Mouse (Mus musculus) spleen, postnatal 36 days (tissue): Measurements from ENCODE around the gene Ufd1.

Source experiments
- DNase-seq, 2 experiments: peaks; one replicate each; pipeline ENCODE4 v3.0.0; 2022; ENCODE audit warnings: low spot score in 2 of 2, mixed read lengths in 1 of 2

The Ufd1 gene

GRCm38 (mm10) chr16:18811468-18812384 lies at the start of gene Ufd1, which contains the start of gene Cdc45:
Gene Ufd1, plus strand, starts transcription at chr16:18811779.
Gene Cdc45, minus strand, starts transcription at chr16:18811987.
- peak; percentile 90 to 94 for DNase-seq

- no peak for DNase-seq
Measured at GRCm38 (mm10) chr16:18762960-18763359, 48.6 kb upstream of the Ufd1 start.

- DNase-seq: no peak
Measured at GRCm38 (mm10) chr16:18766390-18766789, 45.2 kb upstream of the Ufd1 start.

- DNase-seq: no peak
Measured at GRCm38 (mm10) chr16:18769501-18769900, 42.1 kb upstream of the Ufd1 start.

- no peak for DNase-seq
Measured at GRCm38 (mm10) chr16:18773936-18774335, 37.6 kb upstream of the Ufd1 start.

- no peak for DNase-seq
Measured at GRCm38 (mm10) chr16:18775621-18776555, 35.7 kb upstream of the Ufd1 start.

- peak; percentile 9 to 21 for DNase-seq
Measured at GRCm38 (mm10) chr16:18776556-18777100, 35.0 kb upstream of the Ufd1 start, which contains the start of gene Cldn5. Gene Cldn5, plus strand, starts transcription at chr16:18776847.

GRCm38 (mm10) chr16:18777101-18778080 lies 34.2 kb upstream of the Ufd1 start:
- no peak for DNase-seq

- no peak for DNase-seq
Measured at GRCm38 (mm10) chr16:18778461-18778860, 33.1 kb upstream of the Ufd1 start.

GRCm38 (mm10) chr16:18781810-18782209 lies 29.8 kb upstream of the Ufd1 start:
- DNase-seq: no peak

GRCm38 (mm10) chr16:18785025-18785424 lies 26.6 kb upstream of the Ufd1 start:
- DNase-seq: no peak

GRCm38 (mm10) chr16:18785485-18785884 lies 26.1 kb upstream of the Ufd1 start:
- DNase-seq: no peak

GRCm38 (mm10) chr16:18786652-18787051 lies 24.9 kb upstream of the Ufd1 start:
- DNase-seq: no peak

GRCm38 (mm10) chr16:18788627-18789406 lies 22.8 kb upstream of the Ufd1 start:
- DNase-seq: no peak

GRCm38 (mm10) chr16:18795223-18795899 lies 16.2 kb upstream of the Ufd1 start:
- no peak for DNase-seq

- DNase-seq: no peak
Measured at GRCm38 (mm10) chr16:18796645-18797044, 14.9 kb upstream of the Ufd1 start.

GRCm38 (mm10) chr16:18798151-18798550 lies 13.4 kb upstream of the Ufd1 start:
- DNase-seq: no peak

GRCm38 (mm10) chr16:18798841-18799240 lies 12.7 kb upstream of the Ufd1 start:
- DNase-seq: no peak

GRCm38 (mm10) chr16:18805746-18806145 lies 5.8 kb upstream of the Ufd1 start:
- DNase-seq: no peak
